Mouse (Mus musculus): ENCODE data around the gene Adcy1. TPM values are rescaled to one million over a fixed set of nuclear protein-coding genes. Genes with fewer than 3 reads are reported as not detected.

Gene Adcy1
- polyA plus RNA-seq, 1 experiment from 2014 or later: 0.54 TPM

GRCm38 (mm10) chr11:7164416-7164815 lies 101.1 kb downstream of the Adcy1 start:
- Histone ChIP-seq H3K9me3 (ENCODE audit: low read length) (no peaks in the 10 kb centered on the region), H3K4me3 (ENCODE audit: low read depth, low read length) (no peak overlapping the region), H3K9ac (replicated peaks) (no peak overlapping the region), H3K36me3 (replicated peaks; ENCODE audit: insufficient read depth, low read length) (no peaks in the 10 kb centered on the region), H3K4me1 (ENCODE audit: insufficient read depth) (peaks cover 8% of the 10 kb centered on the region), H3K27ac (ENCODE audit: low read depth) (no peak overlapping the region), H3K4me2 (ENCODE audit: low read depth, low read length) (no peak overlapping the region), H3K27me3 (ENCODE audit: insufficient read depth, low read length) (no peaks in the 10 kb centered on the region)
- DNase-seq (no peak), ATAC-seq (no peak)
- TF ChIP-seq CTCF (IDR thresholded peaks at IDR 0.05; ENCODE audit: low read depth): no peak
- TF ChIP-seq EP300 (IDR thresholded peaks at IDR 0.05; ENCODE audit: low read depth): no peak
- WGBS (ENCODE audit: insufficient replicate concordance): 59% methylated on average over 4 of the region's 4 CpGs

DNA sequence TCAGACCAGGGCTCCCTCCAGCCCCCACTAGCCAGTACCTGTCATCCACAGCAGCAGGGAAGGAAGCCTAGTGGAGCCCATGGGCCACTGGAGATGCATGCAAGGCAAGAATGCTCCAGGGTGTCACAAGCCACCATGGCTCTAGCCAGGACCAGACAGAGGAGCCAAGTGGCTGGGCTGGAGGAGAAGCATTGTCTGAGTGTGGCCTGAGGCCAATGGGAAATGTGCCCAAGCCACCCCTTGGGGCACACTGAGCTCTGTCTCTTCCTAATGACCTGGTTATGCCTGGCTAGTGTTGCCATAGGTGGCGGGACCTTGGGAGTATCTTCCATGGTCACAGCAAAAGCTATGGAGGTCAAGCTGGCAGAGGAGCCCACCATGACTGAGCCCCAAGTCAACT lies 106.4 kb downstream of the Adcy1 start:
- H3K4me2 ChIP-seq (ENCODE audit: low read depth, low read length): no peak overlapping the region
- H3K9ac ChIP-seq (replicated peaks): no peak overlapping the region
- H3K4me3 ChIP-seq (ENCODE audit: low read depth, low read length): no peak overlapping the region
- no peaks in the 10 kb centered on the region for H3K4me1 ChIP-seq (ENCODE audit: insufficient read depth)
- ATAC-seq (no peak), DNase-seq (no peak)
- no peaks in the 10 kb centered on the region for H3K9me3 ChIP-seq (ENCODE audit: low read length)
- no peaks in the 10 kb centered on the region for H3K36me3 ChIP-seq (replicated peaks; ENCODE audit: insufficient read depth, low read length)
- H3K27ac ChIP-seq (ENCODE audit: low read depth): no peak overlapping the region
- H3K27me3 ChIP-seq (ENCODE audit: insufficient read depth, low read length): no peaks in the 10 kb centered on the region
- TF ChIP-seq CTCF (IDR thresholded peaks at IDR 0.05; ENCODE audit: low read depth): no peak
- no peak for TF ChIP-seq EP300 (IDR thresholded peaks at IDR 0.05; ENCODE audit: low read depth)
- 85% methylated on average over 1 of the region's 1 CpGs for WGBS (ENCODE audit: insufficient replicate concordance)

DNA sequence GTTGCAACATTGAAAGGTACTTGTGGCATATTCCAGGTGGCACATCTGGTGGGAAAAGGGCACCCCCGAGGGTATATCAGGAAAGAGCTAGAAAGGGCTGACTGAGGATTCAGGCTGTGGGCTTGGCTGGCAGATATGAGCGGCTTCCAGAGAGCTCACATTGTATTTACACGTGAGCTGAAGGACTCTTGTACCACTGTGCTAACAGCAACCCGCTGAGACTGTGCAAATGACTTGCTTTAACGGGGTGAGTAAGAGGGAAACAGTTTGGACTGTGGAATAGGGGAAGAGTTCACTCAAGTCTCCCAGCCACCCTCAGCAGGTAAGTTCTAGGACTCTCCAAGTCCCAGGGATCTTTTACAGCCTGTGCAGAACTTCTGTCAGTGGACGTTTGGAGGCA lies 110.4 kb downstream of the Adcy1 start:
- Histone ChIP-seq H3K9ac (replicated peaks) (no peak overlapping the region), H3K4me3 (ENCODE audit: low read depth, low read length) (no peak overlapping the region), H3K27ac (ENCODE audit: low read depth) (no peak overlapping the region), H3K4me1 (ENCODE audit: insufficient read depth) (no peaks in the 10 kb centered on the region), H3K27me3 (ENCODE audit: insufficient read depth, low read length) (no peaks in the 10 kb centered on the region), H3K36me3 (replicated peaks; ENCODE audit: insufficient read depth, low read length) (no peaks in the 10 kb centered on the region), H3K4me2 (ENCODE audit: low read depth, low read length) (no peak overlapping the region), H3K9me3 (ENCODE audit: low read length) (no peaks in the 10 kb centered on the region)
- peak; percentile 63 for ATAC-seq
- WGBS (ENCODE audit: insufficient replicate concordance): 60% methylated on average over 6 of the region's 6 CpGs
- DNase-seq: no peak
- TF ChIP-seq CTCF (IDR thresholded peaks at IDR 0.05; ENCODE audit: low read depth) (no peak), EP300 (IDR thresholded peaks at IDR 0.05; ENCODE audit: low read depth) (no peak)

DNA sequence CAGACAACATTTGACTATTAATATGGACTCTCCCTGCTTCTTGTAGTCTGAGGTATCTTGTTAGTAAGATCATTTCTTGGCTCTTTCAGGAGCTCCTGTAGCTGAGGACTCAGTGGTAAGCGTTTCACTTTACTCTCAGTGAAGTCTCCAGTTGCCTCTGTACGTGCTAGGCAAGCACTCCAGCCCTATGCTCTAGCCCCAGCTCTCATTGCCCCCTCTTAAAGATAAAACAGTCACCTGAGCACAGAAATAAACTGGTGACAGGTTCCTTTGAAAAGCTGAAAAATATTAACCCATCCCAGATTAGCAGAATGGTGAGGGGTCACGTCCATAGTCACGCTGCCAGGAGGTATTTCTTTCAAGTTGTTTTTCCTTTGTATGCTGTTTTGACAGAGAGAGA lies 115.4 kb downstream of the Adcy1 start:
- Histone ChIP-seq H3K9ac (replicated peaks) (peak overlapping the region; percentile 38; the same call in 1 of the 2 replicates), H3K4me3 (ENCODE audit: low read depth, low read length) (no peak overlapping the region), H3K4me1 (ENCODE audit: insufficient read depth) (no peaks in the 10 kb centered on the region), H3K27ac (ENCODE audit: low read depth) (no peak overlapping the region), H3K36me3 (replicated peaks; ENCODE audit: insufficient read depth, low read length) (no peaks in the 10 kb centered on the region), H3K27me3 (ENCODE audit: insufficient read depth, low read length) (no peaks in the 10 kb centered on the region), H3K4me2 (ENCODE audit: low read depth, low read length) (no peak overlapping the region), H3K9me3 (ENCODE audit: low read length) (no peaks in the 10 kb centered on the region)
- no peak for TF ChIP-seq CTCF (IDR thresholded peaks at IDR 0.05; ENCODE audit: low read depth)
- no peak for TF ChIP-seq EP300 (IDR thresholded peaks at IDR 0.05; ENCODE audit: low read depth)
- ATAC-seq (no peak), DNase-seq (no peak)
- 53% methylated on average over 4 of the region's 4 CpGs for WGBS (ENCODE audit: insufficient replicate concordance)

DNA sequence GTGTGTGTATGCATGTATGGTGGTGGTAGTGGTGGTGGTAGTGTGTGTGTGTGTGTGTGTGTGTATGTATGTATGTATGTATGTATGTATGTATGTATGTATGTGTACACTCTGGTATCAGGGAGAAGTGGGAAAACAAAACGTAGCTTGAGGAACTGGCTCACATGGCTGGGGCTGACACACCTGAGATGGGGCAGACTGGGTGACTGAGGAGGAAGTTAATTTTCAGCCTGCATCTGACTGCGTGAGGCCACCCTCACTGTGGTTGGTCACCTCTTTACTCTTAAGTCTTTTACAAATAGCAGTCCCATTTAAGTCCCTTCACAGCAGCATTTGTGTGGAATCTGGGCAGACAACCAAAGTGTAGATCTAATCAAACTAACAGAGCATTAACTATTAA lies 116.0 kb downstream of the Adcy1 start:
- no peak overlapping the region for H3K9ac ChIP-seq (replicated peaks)
- H3K27me3 ChIP-seq (ENCODE audit: insufficient read depth, low read length): no peaks in the 10 kb centered on the region
- no peak overlapping the region for H3K4me3 ChIP-seq (ENCODE audit: low read depth, low read length)
- no peak overlapping the region for H3K4me2 ChIP-seq (ENCODE audit: low read depth, low read length)
- no peaks in the 10 kb centered on the region for H3K9me3 ChIP-seq (ENCODE audit: low read length)
- no peak overlapping the region for H3K27ac ChIP-seq (ENCODE audit: low read depth)
- TF ChIP-seq EP300 (IDR thresholded peaks at IDR 0.05; ENCODE audit: low read depth): no peak
- TF ChIP-seq CTCF (IDR thresholded peaks at IDR 0.05; ENCODE audit: low read depth): no peak
- H3K36me3 ChIP-seq (replicated peaks; ENCODE audit: insufficient read depth, low read length): no peaks in the 10 kb centered on the region
- no peak for ATAC-seq
- DNase-seq: no peak
- no peaks in the 10 kb centered on the region for H3K4me1 ChIP-seq (ENCODE audit: insufficient read depth)
- WGBS (ENCODE audit: insufficient replicate concordance): 49% methylated on average over 2 of the region's 2 CpGs

DNA sequence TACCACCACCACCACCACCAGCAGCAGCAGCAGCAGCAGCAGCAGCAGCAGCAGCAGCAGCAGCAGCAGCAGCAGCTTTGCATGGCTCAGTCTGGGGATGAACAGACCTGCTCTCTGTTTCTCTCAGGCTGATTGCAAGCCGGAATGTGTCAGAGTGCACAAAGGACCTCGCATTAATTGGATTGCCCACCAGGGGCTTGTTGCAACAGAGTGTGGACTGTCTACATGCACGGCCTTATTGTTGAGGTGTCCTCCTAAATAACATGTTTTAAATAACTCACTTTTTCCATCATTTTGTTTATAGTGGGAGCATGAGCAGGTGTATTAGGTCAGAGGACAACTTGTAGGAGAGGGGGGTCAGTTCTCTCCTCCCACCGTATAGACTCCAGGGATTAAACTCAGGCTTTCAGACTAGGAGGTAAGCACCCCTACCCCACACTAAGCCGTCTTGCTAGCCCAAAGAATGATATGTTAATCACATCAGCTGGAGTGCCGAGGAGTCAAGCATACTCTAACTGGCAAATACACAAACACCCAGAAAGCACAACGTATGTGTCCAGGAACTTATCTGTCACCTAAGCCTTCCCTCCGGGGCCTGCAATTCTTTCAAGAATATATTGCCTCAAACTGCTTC lies 119.2 kb downstream of the Adcy1 start:
- WGBS (ENCODE audit: insufficient replicate concordance): 70% methylated on average over 8 of the region's 8 CpGs
- Histone ChIP-seq H3K4me3 (ENCODE audit: low read depth, low read length) (no peak overlapping the region), H3K9me3 (ENCODE audit: low read length) (no peaks in the 10 kb centered on the region), H3K4me2 (ENCODE audit: low read depth, low read length) (no peak overlapping the region), H3K27me3 (ENCODE audit: insufficient read depth, low read length) (no peaks in the 10 kb centered on the region), H3K27ac (ENCODE audit: low read depth) (no peak overlapping the region), H3K4me1 (ENCODE audit: insufficient read depth) (peaks cover 4% of the 10 kb centered on the region; the same call in 1 of the 2 replicates), H3K9ac (replicated peaks) (no peak overlapping the region), H3K36me3 (replicated peaks; ENCODE audit: insufficient read depth, low read length) (no peaks in the 10 kb centered on the region)
- 0 out of 2 replicates have a peak, but pooled peaks have one; percentile 2 for TF ChIP-seq CTCF (IDR thresholded peaks at IDR 0.05; ENCODE audit: low read depth)
- no peak for TF ChIP-seq EP300 (IDR thresholded peaks at IDR 0.05; ENCODE audit: low read depth)
- no peak for ATAC-seq
- no peak for DNase-seq
